Mouse (Mus musculus): ENCODE measurements at regions not wholly inside any gene's neighbourhood (a gene's known extent, or its start where the extent isn't known, plus 50 kb on each side); places are given as distances from the start of the nearest gene placed in this dataset.

DNA sequence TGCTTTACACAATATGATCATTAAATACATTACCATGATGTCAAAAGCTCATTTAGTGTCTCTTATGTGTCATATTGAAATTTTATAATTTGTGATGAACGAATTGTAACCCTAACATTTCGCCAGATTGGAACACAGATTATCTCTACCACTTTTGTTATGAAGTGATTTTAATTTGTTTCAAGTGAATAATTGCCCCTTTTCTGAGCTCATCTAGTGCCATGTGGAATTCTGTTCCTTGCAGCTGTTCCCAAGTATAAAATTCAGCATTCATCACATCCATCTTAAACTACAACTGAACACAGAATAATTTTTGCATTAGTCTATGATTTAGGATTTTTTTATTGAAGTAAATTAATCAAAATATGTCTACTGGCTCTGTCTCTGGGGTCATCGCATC lies 445.0 kb downstream of the Tdrd3 start:
- TF ChIP-seq CTCF (conservative IDR thresholded peaks at IDR 0.05; ENCODE audit: low read length) (no peak), POU5F1 (IDR thresholded peaks at IDR 0.05; ENCODE audit: borderline replicate concordance, low read length) (no peak), NANOG (IDR thresholded peaks at IDR 0.05; ENCODE audit: borderline replicate concordance, low read length) (no peak)
